Mouse (Mus musculus): Measurements from ENCODE around the gene Klhl31.

DNA sequence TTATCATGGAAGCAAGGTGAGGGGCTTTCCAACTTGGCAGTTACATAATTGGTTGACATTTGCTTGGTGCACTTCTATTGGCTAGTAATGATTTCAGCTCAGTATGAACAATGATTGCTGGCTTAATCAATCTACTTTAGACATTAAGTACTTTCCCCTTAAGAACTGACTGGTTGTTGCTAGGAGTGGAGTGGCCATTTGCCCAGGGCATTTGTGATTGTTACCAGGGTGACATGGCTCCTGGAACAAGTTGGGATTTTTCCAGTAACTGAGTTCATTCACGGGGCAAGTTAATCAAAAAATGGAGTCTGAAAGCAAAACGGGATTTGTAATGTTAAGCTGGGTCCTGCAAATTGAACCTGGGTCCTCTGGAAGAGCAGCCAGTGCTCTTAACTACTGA, 15.8 kb upstream of the Klhl31 start:
- TF ChIP-seq POLR2A (IDR thresholded peaks at IDR 0.05; ENCODE audit: low read depth, low read length), result no peak
- TF ChIP-seq CTCF (IDR thresholded peaks at IDR 0.05; ENCODE audit: extremely low read depth, insufficient read depth, insufficient read length, insufficient replicate concordance), result no peak

Data from spleen, adult 2 months (tissue).